Mouse (Mus musculus): Measurements from ENCODE around the gene Akr1c6. TPM values are rescaled to one million over a fixed set of nuclear protein-coding genes. Genes with fewer than 3 reads are reported as not detected.
"Not testable (repeated sequence)": the region's sequence is repeated elsewhere in the genome, so short reads cannot be mapped to it uniquely, and the experiment has no call there.

Gene Akr1c6
- not detected in 2 replicates for total RNA-seq (2017)

- no peak for ATAC-seq (replicated peaks in 1 of 2; ENCODE audit: insufficient read depth in 1 of 2, low FRiP score in 2 of 2, low TSS enrichment in 1 of 2, low read depth in 1 of 2, poor library complexity in 2 of 2, severe bottlenecking in 2 of 2)
These were observed at the start of gene Akr1c6 for GRCm38 (mm10) chr13:4434006-4434405. TSS of gene Akr1c6 (plus strand) at chr13:4434306.

GRCm38 (mm10) chr13:4384918-4385317, 49.2 kb upstream of the Akr1c6 start:
- ATAC-seq (replicated peaks in 1 of 2; ENCODE audit: insufficient read depth in 1 of 2, low FRiP score in 2 of 2, low TSS enrichment in 1 of 2, low read depth in 1 of 2, poor library complexity in 2 of 2, severe bottlenecking in 2 of 2): no peak

GRCm38 (mm10) chr13:4385541-4385940, 48.6 kb upstream of the Akr1c6 start:
- ATAC-seq (replicated peaks in 1 of 2; ENCODE audit: insufficient read depth in 1 of 2, low FRiP score in 2 of 2, low TSS enrichment in 1 of 2, low read depth in 1 of 2, poor library complexity in 2 of 2, severe bottlenecking in 2 of 2): no peak

- no peak for ATAC-seq (replicated peaks in 1 of 2; ENCODE audit: insufficient read depth in 1 of 2, low FRiP score in 2 of 2, low TSS enrichment in 1 of 2, low read depth in 1 of 2, poor library complexity in 2 of 2, severe bottlenecking in 2 of 2)
These were observed 45.2 kb upstream of the Akr1c6 start for GRCm38 (mm10) chr13:4388762-4389446.

- ATAC-seq (replicated peaks in 1 of 2; ENCODE audit: insufficient read depth in 1 of 2, low FRiP score in 2 of 2, low TSS enrichment in 1 of 2, low read depth in 1 of 2, poor library complexity in 2 of 2, severe bottlenecking in 2 of 2): not testable (repeated sequence)
These were observed 33.7 kb upstream of the Akr1c6 start for GRCm38 (mm10) chr13:4400360-4400759.

GRCm38 (mm10) chr13:4400831-4401230, 33.3 kb upstream of the Akr1c6 start:
- ATAC-seq (replicated peaks in 1 of 2; ENCODE audit: insufficient read depth in 1 of 2, low FRiP score in 2 of 2, low TSS enrichment in 1 of 2, low read depth in 1 of 2, poor library complexity in 2 of 2, severe bottlenecking in 2 of 2): no peak

GRCm38 (mm10) chr13:4402221-4402620, 31.9 kb upstream of the Akr1c6 start:
- ATAC-seq (replicated peaks in 1 of 2; ENCODE audit: insufficient read depth in 1 of 2, low FRiP score in 2 of 2, low TSS enrichment in 1 of 2, low read depth in 1 of 2, poor library complexity in 2 of 2, severe bottlenecking in 2 of 2): no peak

- no peak for ATAC-seq (replicated peaks in 1 of 2; ENCODE audit: insufficient read depth in 1 of 2, low FRiP score in 2 of 2, low TSS enrichment in 1 of 2, low read depth in 1 of 2, poor library complexity in 2 of 2, severe bottlenecking in 2 of 2)
These were observed 29.4 kb upstream of the Akr1c6 start for GRCm38 (mm10) chr13:4404726-4405125.

- ATAC-seq (replicated peaks in 1 of 2; ENCODE audit: insufficient read depth in 1 of 2, low FRiP score in 2 of 2, low TSS enrichment in 1 of 2, low read depth in 1 of 2, poor library complexity in 2 of 2, severe bottlenecking in 2 of 2): no peak
These were observed 27.3 kb upstream of the Akr1c6 start for GRCm38 (mm10) chr13:4406771-4407170.

- no peak for ATAC-seq (replicated peaks in 1 of 2; ENCODE audit: insufficient read depth in 1 of 2, low FRiP score in 2 of 2, low TSS enrichment in 1 of 2, low read depth in 1 of 2, poor library complexity in 2 of 2, severe bottlenecking in 2 of 2)
These were observed 5.5 kb upstream of the Akr1c6 start for GRCm38 (mm10) chr13:4428558-4428957.

- no peak for ATAC-seq (replicated peaks in 1 of 2; ENCODE audit: insufficient read depth in 1 of 2, low FRiP score in 2 of 2, low TSS enrichment in 1 of 2, low read depth in 1 of 2, poor library complexity in 2 of 2, severe bottlenecking in 2 of 2)
These were observed 5.1 kb upstream of the Akr1c6 start for GRCm38 (mm10) chr13:4429034-4429433.

- no peak for ATAC-seq (replicated peaks in 1 of 2; ENCODE audit: insufficient read depth in 1 of 2, low FRiP score in 2 of 2, low TSS enrichment in 1 of 2, low read depth in 1 of 2, poor library complexity in 2 of 2, severe bottlenecking in 2 of 2)
These were observed 3.0 kb upstream of the Akr1c6 start for GRCm38 (mm10) chr13:4431129-4431528.

GRCm38 (mm10) chr13:4465641-4466040, 31.5 kb downstream of the Akr1c6 start:
- no peak for ATAC-seq (replicated peaks in 1 of 2; ENCODE audit: insufficient read depth in 1 of 2, low FRiP score in 2 of 2, low TSS enrichment in 1 of 2, low read depth in 1 of 2, poor library complexity in 2 of 2, severe bottlenecking in 2 of 2)

GRCm38 (mm10) chr13:4467896-4468295, 33.8 kb downstream of the Akr1c6 start:
- ATAC-seq (replicated peaks in 1 of 2; ENCODE audit: insufficient read depth in 1 of 2, low FRiP score in 2 of 2, low TSS enrichment in 1 of 2, low read depth in 1 of 2, poor library complexity in 2 of 2, severe bottlenecking in 2 of 2): no peak

Other genes with a start within 250 kb of the Akr1c6 start
- gene Akr1c13, start 243.2 kb upstream of the Akr1c6 start, total RNA-seq (2017): 102 and 119 TPM in 2 replicates
- 0.05 and 5.6 TPM in 2 replicates for gene Akr1c19, start 205.6 kb upstream of the Akr1c6 start, total RNA-seq (2017)
- 8.8 and 16.6 TPM in 2 replicates for gene Akr1c12, start 154.9 kb upstream of the Akr1c6 start, total RNA-seq (2017)
- gene Akr1c20, start 89.0 kb downstream of the Akr1c6 start, total RNA-seq (2017): not detected in 2 replicates
- not detected in 2 replicates for gene Akr1c21, start 139.8 kb downstream of the Akr1c6 start, total RNA-seq (2017)
- 14.5 and 18.7 TPM in 2 replicates for gene Akr1e1, start 174.9 kb downstream of the Akr1c6 start, total RNA-seq (2017)